Mouse (Mus musculus): Measurements from ENCODE around the gene Gm11172. TPM values are rescaled to one million over a fixed set of nuclear protein-coding genes. Genes with fewer than 3 reads are reported as not detected.

Gene Gm11172
- not detected in 2 replicates for polyA plus RNA-seq (2015; fragmentation: Nextera tagmentation; extraction: Ambion mirVana)

DNA sequence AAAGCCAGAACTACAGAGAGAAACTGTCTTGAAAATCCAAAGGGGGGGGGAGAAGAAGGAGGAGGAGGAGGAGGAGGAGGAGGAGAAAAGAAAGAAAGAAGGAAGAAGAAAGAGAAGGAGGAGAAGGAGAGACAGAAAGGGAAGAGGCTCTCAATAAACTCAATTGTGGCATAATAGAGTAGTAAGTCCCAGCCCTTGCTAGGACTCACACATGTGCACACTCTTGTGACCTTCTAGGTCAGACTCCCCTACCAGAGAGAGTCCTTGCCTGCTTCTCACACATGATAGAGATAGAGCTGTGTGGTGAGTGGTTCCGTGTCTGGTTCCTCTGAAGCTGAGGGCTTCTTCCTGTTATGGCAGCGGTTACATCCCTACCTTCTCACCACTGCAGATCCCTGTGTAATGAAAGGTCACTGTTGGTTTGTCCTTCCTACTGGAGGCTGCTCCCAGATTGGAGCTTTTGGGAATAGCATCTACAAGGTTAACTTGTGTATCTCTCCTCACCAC, at the start of gene Gm11172:
TSS of gene Gm11172 (plus strand) at position 51 of the 507 bp plus-strand sequence.
- no peaks in the 10 kb centered on the region for H3K4me1 ChIP-seq
- H3K27me3 ChIP-seq, result no peaks in the 10 kb centered on the region
- H3K27ac ChIP-seq, result no peak within 1 kb of the TSS
- H3K9ac ChIP-seq, result no peak within 1 kb of the TSS
- no peaks in the 10 kb centered on the region for H3K9me3 ChIP-seq (replicated peaks)
- WGBS, result 98% methylated on average over 2 of the region's 2 CpGs
- H3K4me2 ChIP-seq, result no peak within 1 kb of the TSS
- ATAC-seq, result no peak
- no peaks in the 10 kb centered on the region for H3K36me3 ChIP-seq (ENCODE audit: poor library complexity, severe bottlenecking)
- H3K4me3 ChIP-seq, result no peak within 1 kb of the TSS

DNA sequence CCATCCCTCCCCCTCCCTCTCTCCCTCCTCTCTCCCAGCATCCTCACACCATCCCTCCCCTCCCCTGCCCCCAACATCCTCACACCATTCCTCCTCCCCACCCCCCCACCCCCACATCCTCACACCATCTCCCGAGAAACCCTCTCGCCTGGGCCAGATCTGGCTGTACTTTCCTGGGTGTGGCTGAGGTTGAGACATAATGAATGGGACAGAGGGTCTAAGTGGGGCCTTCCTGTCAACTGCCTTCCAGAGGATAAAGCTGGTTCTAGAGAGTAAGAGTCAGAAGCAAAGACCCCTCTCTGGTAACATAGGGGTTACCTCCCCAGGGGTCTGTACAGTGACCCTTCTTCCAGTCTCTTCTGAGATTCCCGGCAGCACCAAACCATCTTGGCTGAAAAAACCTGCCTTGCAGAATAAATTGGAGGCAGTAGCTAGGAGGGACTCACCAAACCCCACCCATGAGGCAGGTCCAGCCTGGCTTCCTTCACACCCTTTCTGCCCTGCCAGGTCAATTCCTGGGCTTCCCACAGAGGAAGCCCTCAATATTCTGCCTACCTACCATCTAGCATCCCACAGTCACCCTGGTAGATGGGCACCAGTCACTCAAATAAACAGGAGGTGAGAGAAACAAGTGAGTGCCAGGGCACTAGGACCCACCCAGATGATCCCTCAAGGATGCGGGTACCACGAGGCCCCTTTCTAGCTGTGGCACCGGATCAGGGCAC, 49.0 kb upstream of the Gm11172 start:
- no peak overlapping the region for H3K27ac ChIP-seq
- no peak overlapping the region for H3K9ac ChIP-seq
- H3K9me3 ChIP-seq (replicated peaks), result no peaks in the 10 kb centered on the region
- 57% methylated on average over 6 of the region's 6 CpGs for WGBS
- H3K4me2 ChIP-seq, result no peak overlapping the region
- no peaks in the 10 kb centered on the region for H3K4me1 ChIP-seq
- no peaks in the 10 kb centered on the region for H3K36me3 ChIP-seq (ENCODE audit: poor library complexity, severe bottlenecking)
- H3K27me3 ChIP-seq, result 0 out of 2 replicates have a peak, but pooled peaks cover 1% of the 10 kb centered on the region
- no peak overlapping the region for H3K4me3 ChIP-seq
- no peak for ATAC-seq

DNA sequence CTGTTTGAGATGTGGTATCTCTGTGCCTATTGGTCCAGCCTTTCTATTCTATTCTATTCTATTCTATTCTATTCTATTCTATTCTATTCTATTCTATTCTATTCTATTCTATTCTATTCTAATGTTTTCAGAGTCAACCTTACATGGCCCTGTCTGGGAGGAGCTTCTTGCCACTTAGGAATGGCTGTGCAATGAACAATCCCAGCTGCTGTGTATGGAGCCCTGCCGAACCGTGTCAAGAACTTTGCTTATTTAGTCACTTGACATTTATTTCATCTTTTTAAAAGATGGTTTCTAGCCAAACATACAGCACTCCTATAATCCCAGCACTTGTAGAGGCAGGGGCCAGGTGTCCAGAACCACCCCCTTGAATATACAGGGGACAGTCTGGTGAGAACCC, 48.4 kb upstream of the Gm11172 start:
- no peak for ATAC-seq
- H3K4me1 ChIP-seq, result no peaks in the 10 kb centered on the region
- no peak overlapping the region for H3K4me2 ChIP-seq
- H3K9me3 ChIP-seq (replicated peaks), result no peaks in the 10 kb centered on the region
- H3K27me3 ChIP-seq, result 0 out of 2 replicates have a peak, but pooled peaks cover 3% of the 10 kb centered on the region
- no peak overlapping the region for H3K9ac ChIP-seq
- 73% methylated on average over 2 of the region's 2 CpGs for WGBS
- no peak overlapping the region for H3K27ac ChIP-seq
- H3K4me3 ChIP-seq, result no peak overlapping the region
- no peaks in the 10 kb centered on the region for H3K36me3 ChIP-seq (ENCODE audit: poor library complexity, severe bottlenecking)

DNA sequence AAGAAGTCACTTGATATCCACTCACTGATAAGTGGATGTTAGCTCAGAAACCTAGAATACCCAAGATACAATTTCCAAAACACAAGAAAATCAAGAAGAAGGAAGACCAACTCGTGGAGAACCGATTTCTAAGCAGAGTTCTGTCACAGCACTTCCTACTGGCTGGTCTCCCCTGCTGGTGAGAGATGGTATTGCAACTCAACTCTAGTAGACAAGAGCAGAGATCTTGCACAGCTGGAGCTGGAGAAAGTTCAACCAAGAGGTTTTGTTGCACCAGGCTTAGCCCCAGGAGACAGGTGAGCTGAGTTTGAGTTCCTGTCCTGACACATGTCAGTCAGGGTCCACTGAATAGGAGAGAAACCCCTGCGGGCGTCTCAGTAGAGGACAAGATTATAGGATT, 45.6 kb upstream of the Gm11172 start:
- no peaks in the 10 kb centered on the region for H3K9me3 ChIP-seq (replicated peaks)
- H3K4me2 ChIP-seq, result no peak overlapping the region
- ATAC-seq, result no peak
- 0 out of 2 replicates have a peak, but pooled peaks cover 3% of the 10 kb centered on the region for H3K27me3 ChIP-seq
- H3K36me3 ChIP-seq (ENCODE audit: poor library complexity, severe bottlenecking), result no peaks in the 10 kb centered on the region
- H3K9ac ChIP-seq, result no peak overlapping the region
- 33% methylated on average over 4 of the region's 4 CpGs for WGBS
- no peaks in the 10 kb centered on the region for H3K4me1 ChIP-seq
- no peak overlapping the region for H3K27ac ChIP-seq
- no peak overlapping the region for H3K4me3 ChIP-seq

DNA sequence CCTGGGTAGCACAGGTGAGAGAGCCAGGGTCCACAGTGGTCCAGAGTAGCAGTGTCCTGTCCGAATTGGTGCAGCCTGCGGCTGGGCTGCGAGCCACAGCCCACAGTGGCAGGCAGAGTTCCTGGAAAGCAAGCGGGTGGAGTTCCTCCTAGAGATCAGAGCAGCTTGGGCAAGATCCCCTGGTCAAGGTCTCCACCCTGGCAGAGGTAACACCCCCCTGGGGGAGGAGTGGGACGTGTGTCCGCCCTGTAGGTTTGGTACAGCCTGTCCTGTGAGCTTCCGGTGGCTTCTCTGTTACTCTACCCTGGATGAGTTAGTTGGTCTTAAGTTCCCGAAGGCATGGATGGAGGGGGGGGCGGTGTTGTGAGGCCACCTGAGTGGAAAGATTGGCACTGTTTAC, 43.9 kb upstream of the Gm11172 start:
- ATAC-seq, result no peak
- Histone ChIP-seq H3K4me3 (no peak overlapping the region), H3K27ac (no peak overlapping the region), H3K27me3 (0 out of 2 replicates have a peak, but pooled peaks cover 3% of the 10 kb centered on the region), H3K36me3 (ENCODE audit: poor library complexity, severe bottlenecking) (no peaks in the 10 kb centered on the region), H3K4me1 (no peaks in the 10 kb centered on the region), H3K9ac (no peak overlapping the region), H3K4me2 (no peak overlapping the region), H3K9me3 (replicated peaks) (no peaks in the 10 kb centered on the region)
- 69% methylated on average over 9 of the region's 9 CpGs for WGBS

- Histone ChIP-seq H3K4me1 (no peaks in the 10 kb centered on the region), H3K9me3 (replicated peaks) (no peaks in the 10 kb centered on the region), H3K4me3 (no peak overlapping the region), H3K27ac (no peak overlapping the region), H3K27me3 (0 out of 2 replicates have a peak, but pooled peaks cover 3% of the 10 kb centered on the region), H3K9ac (no peak overlapping the region), H3K36me3 (ENCODE audit: poor library complexity, severe bottlenecking) (no peaks in the 10 kb centered on the region), H3K4me2 (no peak overlapping the region)
- WGBS, result 41% methylated on average over 2 of the region's 2 CpGs
- ATAC-seq, result no peak
Measured at GRCm38 (mm10) chr16:10769661-10770060, 43.1 kb upstream of the Gm11172 start.

DNA sequence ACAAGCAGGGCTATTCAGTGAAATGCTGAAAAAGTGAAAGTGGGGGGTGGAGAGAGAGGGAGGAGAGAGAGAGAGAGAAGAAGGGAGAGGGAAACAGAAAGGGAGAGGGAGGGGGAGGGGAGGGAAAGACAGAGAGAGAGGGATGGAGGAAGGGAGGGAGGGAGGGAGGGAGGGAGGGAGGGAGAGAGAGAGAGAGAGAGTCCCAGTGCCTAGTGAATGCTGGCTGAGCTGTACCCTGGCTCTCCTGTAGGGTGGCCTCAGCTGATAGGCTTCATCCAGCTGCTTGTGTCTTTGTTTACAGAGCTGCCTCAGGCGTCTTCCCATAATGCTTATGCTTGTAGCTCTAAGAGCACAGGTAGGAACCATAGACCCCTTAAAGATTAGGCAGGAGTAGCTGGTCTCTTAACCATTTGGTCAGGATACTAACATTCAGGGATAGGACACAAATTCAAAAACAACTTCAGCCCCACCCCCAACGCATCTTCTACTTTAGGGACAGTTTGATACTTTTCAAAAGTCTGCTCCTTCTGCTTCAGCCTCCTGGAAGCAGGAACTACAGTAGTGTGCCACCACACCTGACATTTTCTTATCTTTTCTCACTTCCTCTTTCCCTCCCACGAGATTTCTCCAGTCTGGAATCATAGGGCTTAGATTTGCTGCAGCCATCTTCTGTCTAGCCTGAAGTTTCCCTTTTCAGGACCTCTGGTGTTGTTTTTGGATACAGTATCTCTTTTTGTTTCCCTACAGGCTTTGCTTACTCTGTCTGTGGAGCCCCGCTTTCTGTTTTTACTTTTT, 42.0 kb upstream of the Gm11172 start:
- no peak for ATAC-seq
- Histone ChIP-seq H3K9ac (no peak overlapping the region), H3K4me3 (no peak overlapping the region), H3K9me3 (replicated peaks) (no peaks in the 10 kb centered on the region), H3K4me2 (no peak overlapping the region), H3K36me3 (ENCODE audit: poor library complexity, severe bottlenecking) (no peaks in the 10 kb centered on the region), H3K27me3 (0 out of 2 replicates have a peak, but pooled peaks cover 3% of the 10 kb centered on the region), H3K4me1 (no peaks in the 10 kb centered on the region), H3K27ac (no peak overlapping the region)
- 54% methylated on average over 4 of the region's 4 CpGs for WGBS

GRCm38 (mm10) chr16:10771769-10772510, 40.8 kb upstream of the Gm11172 start:
- H3K4me2 ChIP-seq, result no peak overlapping the region
- H3K9ac ChIP-seq, result no peak overlapping the region
- H3K9me3 ChIP-seq (replicated peaks), result no peaks in the 10 kb centered on the region
- H3K27me3 ChIP-seq, result 0 out of 2 replicates have a peak, but pooled peaks cover 3% of the 10 kb centered on the region
- H3K4me3 ChIP-seq, result no peak overlapping the region
- no peak for ATAC-seq
- H3K36me3 ChIP-seq (ENCODE audit: poor library complexity, severe bottlenecking), result no peaks in the 10 kb centered on the region
- WGBS, result 73% methylated on average over 19 of the region's 19 CpGs
- H3K4me1 ChIP-seq, result no peaks in the 10 kb centered on the region
- no peak overlapping the region for H3K27ac ChIP-seq

DNA sequence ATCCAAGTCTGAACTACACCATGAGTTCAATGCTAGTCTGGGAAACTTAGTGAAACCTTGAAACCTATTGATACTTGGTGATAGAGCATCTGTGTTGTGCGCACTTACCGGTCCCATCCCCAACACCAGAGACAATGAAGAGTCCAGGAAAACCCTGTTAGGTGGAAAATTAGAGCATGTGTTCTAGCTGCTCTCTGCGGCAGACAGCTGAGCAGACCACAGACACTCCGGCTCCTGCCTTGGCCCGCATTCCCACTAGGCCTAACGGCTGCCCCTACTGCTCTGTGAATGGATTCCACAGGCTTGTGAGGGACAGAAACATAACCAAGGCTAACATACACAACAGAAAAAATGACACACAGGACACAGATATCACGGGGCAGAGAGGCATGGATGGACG, 39.2 kb upstream of the Gm11172 start:
- Histone ChIP-seq H3K36me3 (ENCODE audit: poor library complexity, severe bottlenecking) (no peaks in the 10 kb centered on the region), H3K4me2 (no peak overlapping the region), H3K27ac (no peak overlapping the region), H3K27me3 (0 out of 2 replicates have a peak, but pooled peaks cover 3% of the 10 kb centered on the region), H3K9me3 (replicated peaks) (no peaks in the 10 kb centered on the region), H3K4me1 (no peaks in the 10 kb centered on the region), H3K4me3 (no peak overlapping the region), H3K9ac (no peak overlapping the region)
- 90% methylated on average over 8 of the region's 8 CpGs for WGBS
- no peak for ATAC-seq

DNA sequence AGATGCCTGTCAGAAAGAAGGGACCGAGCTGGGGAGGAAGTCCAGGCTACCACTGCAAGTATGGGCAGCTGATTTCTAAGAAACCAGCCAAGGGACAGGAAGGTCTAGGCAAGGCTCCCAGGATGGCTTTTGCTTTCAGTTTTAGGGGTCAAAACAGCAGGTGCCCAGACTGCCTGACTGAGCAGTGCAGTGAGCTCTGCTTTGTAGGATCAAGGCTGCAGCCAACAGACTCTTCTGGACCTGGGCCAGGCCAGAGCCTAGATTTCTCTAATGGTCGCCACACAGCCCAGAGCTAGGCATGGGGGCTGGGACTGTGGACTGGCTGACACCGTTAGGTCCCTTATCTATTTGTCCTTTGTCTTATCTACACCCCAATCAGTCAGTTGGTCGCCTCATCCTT, 38.0 kb upstream of the Gm11172 start:
- Histone ChIP-seq H3K36me3 (ENCODE audit: poor library complexity, severe bottlenecking) (no peaks in the 10 kb centered on the region), H3K27me3 (no peaks in the 10 kb centered on the region), H3K4me2 (no peak overlapping the region), H3K4me3 (no peak overlapping the region), H3K4me1 (no peaks in the 10 kb centered on the region), H3K9me3 (replicated peaks) (no peaks in the 10 kb centered on the region), H3K9ac (no peak overlapping the region), H3K27ac (no peak overlapping the region)
- no peak for ATAC-seq
- 67% methylated on average over 4 of the region's 4 CpGs for WGBS

DNA sequence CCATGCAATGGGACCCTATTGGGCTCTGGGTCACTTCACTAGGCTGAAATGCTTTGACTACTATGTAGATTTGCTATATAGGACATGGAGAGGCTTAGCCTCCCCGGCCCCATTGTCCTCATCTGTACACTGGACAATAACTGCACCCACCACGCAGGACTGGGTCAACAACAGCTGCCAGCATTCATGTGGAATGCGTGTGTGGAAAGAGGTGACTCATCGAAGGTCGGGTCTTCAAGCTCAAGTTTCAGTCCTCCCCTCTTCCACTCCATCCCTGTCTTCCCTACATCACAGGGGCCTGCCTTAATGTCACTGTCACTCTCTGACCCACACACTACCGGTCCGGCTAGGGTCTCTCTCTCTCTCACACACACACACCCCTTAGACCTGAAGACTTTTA, 36.4 kb upstream of the Gm11172 start:
- ATAC-seq, result no peak
- WGBS, result 72% methylated on average over 7 of the region's 7 CpGs

More for the DNA sequence above, 36.4 kb upstream of the Gm11172 start:
- H3K9me3 ChIP-seq (replicated peaks), result no peaks in the 10 kb centered on the region
- no peaks in the 10 kb centered on the region for H3K36me3 ChIP-seq (ENCODE audit: poor library complexity, severe bottlenecking)
- no peaks in the 10 kb centered on the region for H3K4me1 ChIP-seq
- no peak overlapping the region for H3K9ac ChIP-seq
- H3K4me2 ChIP-seq, result no peak overlapping the region
- no peaks in the 10 kb centered on the region for H3K27me3 ChIP-seq
- no peak overlapping the region for H3K4me3 ChIP-seq
- no peak overlapping the region for H3K27ac ChIP-seq

Data from forebrain, embryonic 13.5 days (tissue).